Mouse (Mus musculus) myocyte (in vitro differentiated cells): ENCODE measurements around the gene Ndufa4l2.

Source experiments
- CEBPB ChIP-seq: IDR thresholded peaks from 2 replicates; pipeline ENCODE4 v1.6.1; 2011; ENCODE audit warnings: mild to moderate bottlenecking, moderate library complexity; ENCODE audit not compliant: poor library complexity, insufficient read depth, severe bottlenecking
- E2F4 ChIP-seq: IDR thresholded peaks from one replicate; pipeline ENCODE4 v1.6.1; 2011; ENCODE audit warnings: mild to moderate bottlenecking, control low read depth, moderate library complexity; ENCODE audit not compliant: insufficient read depth
- MAX ChIP-seq: IDR thresholded peaks from one replicate; pipeline ENCODE4 v1.6.1; 2011; ENCODE audit warnings: low read depth, mild to moderate bottlenecking, control low read depth
- MYOG ChIP-seq, 3 experiments: IDR thresholded peaks; one replicate each; pipeline ENCODE4 v1.6.1; 2011; ENCODE audit warnings: control low read depth in 2 of 3, low read depth in 2 of 3, mild to moderate bottlenecking in 2 of 3; ENCODE audit not compliant: insufficient read length in 2 of 3, control insufficient read depth in 1 of 3, insufficient read depth in 1 of 3
- POLR2A ChIP-seq: IDR thresholded peaks from one replicate; pipeline ENCODE4 v1.6.1; 2011; ENCODE audit warnings: low read depth, mild to moderate bottlenecking, control low read depth, moderate library complexity; ENCODE audit not compliant: insufficient read length
- POLR2AphosphoS2 ChIP-seq: IDR thresholded peaks from one replicate; pipeline ENCODE4 v1.6.1; 2011; ENCODE audit warnings: low read depth, control low read depth; ENCODE audit not compliant: insufficient read length
- TCF12 ChIP-seq: IDR thresholded peaks from one replicate; pipeline ENCODE4 v1.6.1; 2011; ENCODE audit warnings: mild to moderate bottlenecking, control low read depth; ENCODE audit not compliant: poor library complexity, insufficient read depth, severe bottlenecking

DNA sequence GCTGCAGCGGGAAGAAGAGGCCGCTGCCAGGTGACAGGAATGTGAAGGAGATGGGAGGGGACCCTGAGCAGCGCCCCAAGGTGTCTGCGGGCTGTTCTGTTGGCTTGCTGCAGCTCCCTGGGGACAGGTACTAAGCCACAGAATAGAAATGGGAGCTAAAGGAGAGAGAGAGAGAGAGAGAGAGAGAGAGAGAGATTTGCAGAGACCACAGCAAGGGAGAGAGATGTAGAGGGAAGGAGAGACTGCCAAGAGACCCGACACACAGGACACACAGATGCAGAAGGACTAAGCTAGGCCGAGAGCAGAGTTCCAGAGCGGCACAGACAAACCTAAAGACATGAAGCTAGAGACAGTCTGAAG, 2.5 kb upstream of the Ndufa4l2 start:
- TF ChIP-seq TCF12 = no peak
- no peak for TF ChIP-seq POLR2A
- no peak for TF ChIP-seq E2F4
- no peak for TF ChIP-seq POLR2AphosphoS2
- TF ChIP-seq MAX = no peak
- TF ChIP-seq CEBPB = no peak
- no peak for TF ChIP-seq MYOG (IDR thresholded peaks at IDR 0.05; ENCODE audit: control insufficient read depth in 1 of 3, insufficient read depth in 1 of 3, insufficient read length in 2 of 3, low read depth in 2 of 3)
